Mouse (Mus musculus) adrenal gland, adult 8-10 months (tissue): Measurements from ENCODE around the gene S100a16. TPM values are rescaled to one million over a fixed set of nuclear protein-coding genes. Genes with fewer than 3 reads are reported as not detected.

Experiments
- DNase-seq: peaks from one replicate; pipeline ENCODE4 v3.0.0; 2022
- total RNA-seq, 4 experiments: library from RNA; stranded (reverse); gene quantifications; 2 replicates each; pipeline ENCODE4 v1.2.4; 2022

S100a16 gene
- total RNA-seq, 4 experiments from 2014 or later: 39.0 to 54.8 (median 50.2) TPM

DNA sequence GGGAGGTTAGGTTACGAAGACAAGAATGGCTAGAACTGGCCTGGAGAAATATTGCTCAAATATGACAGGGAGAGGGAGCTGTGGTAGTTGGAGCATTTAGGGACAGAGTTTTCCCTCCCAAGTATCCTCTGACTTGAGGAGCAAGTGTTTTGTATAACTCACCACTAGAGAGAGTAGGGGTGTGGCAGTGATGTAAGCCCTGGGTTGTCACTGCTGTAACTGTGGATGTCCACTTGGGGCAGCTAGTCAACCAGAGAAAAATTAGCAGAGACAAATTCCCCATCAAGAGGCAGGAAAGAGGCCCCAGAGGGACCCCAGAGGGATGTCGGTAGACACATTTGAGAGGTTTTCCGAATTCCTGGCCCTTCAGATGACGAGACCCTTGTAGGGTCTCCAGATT is 11.6 kb upstream of the S100a16 start:
- DNase-seq: no peak

DNA sequence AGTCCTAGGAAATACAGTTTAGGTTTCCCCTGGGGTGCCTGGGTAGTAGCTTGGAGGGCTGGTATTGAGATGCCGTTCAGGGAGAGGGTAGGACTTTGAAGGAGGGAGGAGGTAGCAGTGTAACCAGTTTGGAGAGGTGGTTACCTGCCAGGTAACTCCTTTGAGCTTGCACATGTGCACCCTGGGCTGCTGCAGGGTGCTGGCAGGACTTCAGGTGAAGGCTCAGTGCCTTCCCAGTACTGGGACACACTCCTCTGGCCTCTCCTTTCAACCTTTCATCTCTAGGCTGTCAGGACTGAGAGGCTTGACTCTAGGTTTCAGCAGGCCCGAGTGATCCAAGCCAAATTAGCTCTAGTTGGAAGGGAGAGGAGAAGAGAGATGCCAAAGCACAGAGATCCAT is 11.0 kb upstream of the S100a16 start:
- DNase-seq: no peak

DNA sequence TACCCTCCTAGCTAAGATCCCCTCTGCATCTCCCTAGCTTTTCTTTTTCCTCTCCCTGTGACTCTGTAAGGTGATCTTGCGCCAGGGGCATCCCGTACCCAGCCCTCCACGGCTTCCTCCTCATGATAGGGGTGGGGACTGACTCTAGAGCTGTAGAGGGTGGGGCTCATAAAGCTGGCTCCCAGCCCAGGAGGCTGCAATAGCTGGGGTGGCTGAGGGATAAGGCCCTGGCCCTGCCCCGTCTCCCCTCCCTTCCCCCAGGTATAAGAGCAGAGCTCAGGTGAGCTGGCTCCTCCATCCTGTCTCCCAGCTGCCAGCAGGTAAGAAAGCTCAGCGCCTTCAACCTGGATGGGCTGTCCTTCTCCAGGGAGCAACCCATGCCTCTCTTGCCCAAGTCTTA is 10.5 kb upstream of the S100a16 start, which contains the start of gene S100a14:
S100a14 (plus strand) TSS at position 277 of the 400 bp plus-strand sequence.
- no peak for DNase-seq

GRCm38 (mm10) chr3:90527291-90527873 is 9.7 kb upstream of the S100a16 start:
- DNase-seq: no peak

DNA sequence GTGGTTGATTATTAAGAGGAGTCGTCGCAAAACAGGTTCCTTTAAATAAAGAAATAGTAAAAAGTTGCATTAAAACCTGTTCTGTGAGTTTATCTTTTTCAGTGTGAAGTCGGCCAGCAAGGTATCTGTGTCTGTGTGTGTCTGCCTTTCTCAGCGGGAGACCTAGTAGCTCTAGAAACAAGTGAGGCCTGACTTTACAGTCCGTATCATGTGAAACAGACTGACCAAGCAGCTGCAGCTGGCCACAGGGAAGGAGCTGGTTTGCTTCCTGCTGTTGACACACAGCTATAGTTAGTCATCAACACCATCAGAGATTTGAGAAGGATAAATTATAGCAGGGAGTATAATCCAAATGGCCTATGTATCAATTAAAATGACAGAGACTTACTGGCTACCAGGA is 5.3 kb upstream of the S100a16 start:
- no peak for DNase-seq

DNA sequence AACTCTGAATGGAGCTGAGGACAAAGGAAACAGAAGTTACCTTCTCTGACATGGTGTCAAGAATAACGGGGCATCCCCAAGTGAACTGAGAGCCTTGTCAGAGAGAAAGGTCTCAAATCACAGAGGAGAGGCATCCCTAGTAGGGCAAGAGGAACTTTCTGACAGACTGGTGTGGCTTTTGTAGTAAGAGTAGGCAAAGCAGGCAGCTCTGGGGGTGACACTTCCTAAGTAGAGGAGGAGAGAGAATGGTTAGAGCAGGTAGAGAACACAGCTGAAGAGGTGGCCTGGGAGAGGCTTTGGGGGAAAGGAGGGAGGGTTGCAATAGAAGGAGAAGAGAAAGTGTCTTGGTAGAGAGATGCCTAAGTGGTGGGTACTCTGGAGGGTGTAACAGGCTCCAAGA is 1.6 kb upstream of the S100a16 start:
- DNase-seq: no peak

GRCm38 (mm10) chr3:90537905-90538296 is 847 bp downstream of the S100a16 start:
- DNase-seq: no peak

DNA sequence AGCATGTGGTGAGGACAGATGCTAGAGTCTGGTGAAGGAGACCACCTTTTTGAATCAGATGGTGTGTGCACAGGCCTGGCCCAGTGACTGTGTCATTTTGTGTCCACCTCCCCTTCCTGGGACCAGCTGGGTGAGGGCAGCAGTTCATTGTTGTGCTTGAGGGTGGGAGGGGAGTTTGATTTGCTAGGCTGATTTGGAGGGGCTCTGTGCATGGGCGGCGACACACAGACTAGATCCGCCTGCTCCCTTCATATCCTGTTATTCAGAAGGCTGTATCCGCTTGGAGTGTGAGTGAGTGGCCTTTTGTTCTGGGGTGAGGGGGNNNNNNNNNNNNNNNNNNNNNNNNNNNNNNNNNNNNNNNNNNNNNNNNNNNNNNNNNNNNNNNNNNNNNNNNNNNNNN is 3.9 kb downstream of the S100a16 start:
- DNase-seq: no peak

DNA sequence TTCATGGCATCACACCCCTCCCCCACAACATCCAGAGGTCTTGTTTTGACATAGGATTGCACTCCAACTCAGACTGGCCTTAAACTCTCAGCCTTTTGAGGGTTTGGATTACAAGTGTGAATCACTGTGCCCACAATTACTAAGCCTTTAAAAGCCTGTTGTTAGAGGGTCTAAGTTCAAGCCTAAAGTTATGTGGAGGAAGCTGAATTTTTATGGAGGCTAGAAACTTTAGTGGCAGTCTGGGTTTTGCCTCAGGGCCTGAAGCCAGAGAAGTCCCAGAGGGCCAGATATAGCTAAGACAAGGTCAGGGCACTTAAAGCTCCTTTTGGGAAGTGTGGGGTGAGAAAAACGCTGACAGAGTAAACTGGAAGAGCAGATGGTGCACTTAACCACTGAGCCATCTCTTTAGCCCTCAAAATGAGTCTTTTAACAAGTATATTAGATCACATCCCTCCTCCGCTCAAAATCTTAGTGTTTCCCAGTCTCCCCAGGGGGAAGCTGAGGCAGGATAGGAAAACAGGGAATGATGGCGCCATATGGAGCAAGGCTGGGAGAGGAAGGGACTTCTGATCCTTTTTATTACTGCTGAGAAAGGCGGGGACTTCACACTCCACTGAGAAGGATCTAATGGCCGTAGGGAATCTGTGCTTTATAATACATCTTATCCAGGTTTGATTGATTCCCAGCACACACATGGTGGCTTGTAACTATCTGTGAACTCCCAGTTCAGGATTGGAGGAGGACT is 12.8 kb downstream of the S100a16 start:
- no peak for DNase-seq

GRCm38 (mm10) chr3:90550421-90550790 is 13.4 kb downstream of the S100a16 start:
- DNase-seq: no peak

GRCm38 (mm10) chr3:90552231-90552630 is 15.2 kb downstream of the S100a16 start:
- peak; percentile 31 for DNase-seq

DNA sequence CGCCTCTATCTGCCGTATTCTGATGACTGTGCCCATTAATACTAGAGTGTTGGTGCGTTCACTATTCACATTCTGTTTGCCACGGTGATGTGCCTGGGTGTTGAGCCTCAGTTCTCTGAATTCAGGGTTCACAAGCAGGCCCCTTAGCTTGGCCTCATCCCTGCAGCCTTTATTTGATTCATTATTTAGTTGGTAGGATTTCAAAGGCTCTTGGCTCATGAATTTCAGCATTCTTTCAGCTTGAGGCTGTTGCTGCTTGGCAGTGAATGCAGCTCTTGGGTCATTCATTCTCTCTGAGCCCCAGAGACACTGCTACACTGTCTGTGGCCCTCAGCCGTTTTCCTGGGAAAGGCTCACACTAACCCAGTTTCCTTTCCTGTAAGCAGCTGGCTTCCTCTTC is 18.9 kb downstream of the S100a16 start:
- DNase-seq: no peak

DNA sequence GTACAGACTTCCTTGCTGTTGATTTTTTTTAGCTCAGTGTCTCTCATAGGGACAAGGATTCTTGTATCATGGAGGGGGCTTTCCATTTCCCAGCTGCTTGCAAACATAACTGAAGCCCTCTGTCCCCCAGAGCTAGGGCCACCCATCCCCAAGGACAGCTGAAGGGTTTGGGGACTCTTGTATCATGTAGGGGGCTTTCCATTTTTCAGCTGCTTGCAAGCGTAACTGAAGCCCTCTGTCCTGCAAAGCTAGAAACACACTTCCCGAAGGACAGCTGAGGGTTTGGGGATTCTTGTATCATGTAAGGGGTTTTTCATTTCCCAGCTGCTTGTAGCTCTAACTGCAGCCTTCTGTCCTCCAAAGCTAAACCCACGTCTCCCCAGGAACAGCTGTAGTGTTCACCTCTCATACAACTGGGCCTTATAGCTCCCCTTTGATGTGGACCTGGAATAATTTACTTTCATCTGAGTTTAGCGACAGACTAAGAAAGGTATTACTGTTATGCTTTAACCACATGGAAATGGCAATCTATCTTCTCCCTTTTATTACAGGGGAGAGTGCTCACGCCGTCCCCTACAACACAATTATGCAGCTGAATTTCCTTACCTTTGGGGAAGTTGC is 23.1 kb downstream of the S100a16 start, which contains the start of gene S100a3:
S100a3 (plus strand) TSS at position 571 of the 621 bp plus-strand sequence.
- no peak for DNase-seq

GRCm38 (mm10) chr3:90574691-90575090 is 37.6 kb downstream of the S100a16 start:
- DNase-seq: no peak

DNA sequence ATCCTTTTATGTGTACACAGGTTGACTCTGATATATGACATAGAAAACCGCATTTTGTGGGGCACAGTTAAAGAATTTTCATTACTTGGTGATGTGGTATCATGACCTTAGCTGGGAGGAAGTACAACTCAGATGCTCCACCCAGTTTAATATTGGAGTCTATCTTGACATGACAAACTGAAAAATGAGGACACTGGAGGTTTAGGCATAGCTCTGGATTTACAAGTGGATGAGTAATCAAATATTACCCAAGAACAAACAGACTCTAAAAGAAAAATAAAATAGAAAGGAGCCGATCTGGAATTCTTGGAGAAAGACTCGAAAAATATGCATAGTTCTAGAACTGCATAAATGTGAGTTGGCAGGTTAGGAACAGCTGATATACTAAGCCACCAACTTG is 38.3 kb downstream of the S100a16 start:
- no peak for DNase-seq

DNA sequence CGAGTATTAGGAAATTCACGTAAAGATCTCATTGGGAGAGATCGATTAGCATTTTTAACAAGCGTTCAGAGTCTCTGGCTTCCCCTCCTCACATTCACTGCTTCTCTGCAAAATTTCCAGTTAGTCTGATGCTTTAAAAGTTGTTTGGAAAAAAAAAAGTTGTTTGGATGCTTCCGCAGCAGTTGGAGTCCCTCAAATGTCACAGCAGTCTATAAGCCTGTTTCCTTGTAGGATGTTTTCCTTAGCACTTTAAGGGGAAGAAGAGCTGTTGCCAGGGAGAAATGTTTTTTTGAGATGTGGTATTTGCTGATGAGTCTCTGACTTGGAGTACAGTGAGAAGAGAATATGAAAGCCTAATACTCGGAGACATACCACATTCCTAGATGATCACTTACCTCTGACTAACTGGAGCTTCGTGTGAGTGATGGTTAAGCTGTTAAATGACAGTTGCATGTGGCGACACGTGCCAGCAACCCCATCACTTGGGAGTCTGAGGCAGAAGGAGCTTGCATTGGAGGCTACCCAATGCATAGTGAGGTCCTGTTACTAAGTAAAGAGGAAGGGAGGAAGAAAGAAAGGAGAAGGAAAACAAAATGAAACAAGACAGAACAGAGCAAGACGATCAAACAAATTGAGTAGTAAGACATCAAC is 39.4 kb downstream of the S100a16 start:
- DNase-seq: no peak

- no peak for DNase-seq
These were observed 42.4 kb downstream of the S100a16 start for GRCm38 (mm10) chr3:90579433-90579832.

DNA sequence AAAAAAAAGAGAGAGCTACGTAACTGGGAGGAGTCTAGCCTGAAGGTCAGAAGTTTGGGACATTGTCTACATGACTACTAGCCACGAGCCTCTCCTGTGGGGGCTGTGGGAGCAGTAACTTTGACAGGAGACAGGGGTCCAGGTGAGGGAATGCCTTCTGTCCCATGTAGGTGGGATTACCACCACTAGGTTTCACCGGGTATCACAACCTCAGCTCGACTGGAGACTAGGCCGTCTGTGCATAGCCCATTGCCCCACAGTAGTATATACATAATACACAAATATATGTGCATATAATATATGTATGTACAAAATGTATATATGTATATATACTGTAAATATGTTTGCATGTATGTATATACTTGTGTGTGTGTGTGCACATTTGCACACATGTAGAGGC is 44.1 kb downstream of the S100a16 start:
- no peak for DNase-seq

GRCm38 (mm10) chr3:90582156-90582555 is 45.1 kb downstream of the S100a16 start:
- no peak for DNase-seq

GRCm38 (mm10) chr3:90582556-90582955 is 45.5 kb downstream of the S100a16 start:
- DNase-seq: no peak

GRCm38 (mm10) chr3:90583893-90584292 is 46.8 kb downstream of the S100a16 start:
- no peak for DNase-seq

DNA sequence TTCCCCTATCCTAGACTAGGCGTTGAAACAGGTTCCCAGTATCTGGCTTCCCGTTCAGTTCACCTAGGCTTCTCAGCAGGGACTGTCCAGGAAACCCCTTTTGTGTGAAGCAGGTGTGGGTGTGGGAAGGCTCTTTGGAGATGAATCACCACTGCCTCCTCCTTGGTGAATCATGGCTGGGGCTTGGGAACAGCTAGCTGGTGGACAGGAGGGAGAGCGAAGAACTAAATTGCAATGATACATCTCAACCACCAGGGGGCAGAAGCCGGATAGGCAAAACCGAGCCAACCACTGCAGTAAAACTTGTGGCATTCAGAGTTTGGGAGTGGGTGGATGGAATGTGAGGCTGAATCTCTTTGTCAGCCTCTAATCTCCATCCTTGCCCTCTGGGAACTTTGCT is 48.5 kb downstream of the S100a16 start:
- DNase-seq: peak; percentile 59

GRCm38 (mm10) chr3:90586016-90586643 is 49.1 kb downstream of the S100a16 start:
- DNase-seq: no peak
